Mouse (Mus musculus) brown adipose tissue, adult 24 weeks (tissue): ENCODE data around the gene Pyurf. TPM values are rescaled to one million over a fixed set of nuclear protein-coding genes. Genes with fewer than 3 reads are reported as not detected.

Source experiments
- polyA plus RNA-seq: library from polyadenylated mRNA; stranded (reverse); fragments of >200 nt; gene quantifications from 2 replicates; pipeline ENCODE4 v1.2.4, GENCODE M21; 2012; ENCODE audit not compliant: missing spikeins, insufficient read depth, insufficient read length

Gene Pyurf
- polyA plus RNA-seq, 1 experiment: 70.3 TPM

Other genes starting within 250 kb of the Pyurf start
- 9.2 and 17.2 TPM in 2 replicates for gene Ppm1k, start 156.6 kb downstream of the Pyurf start, polyA plus RNA-seq
- gene Herc6, start 111.1 kb downstream of the Pyurf start, polyA plus RNA-seq: 2.5 and 3.1 TPM in 2 replicates
- gene Lancl2, start 10.5 kb upstream of the Pyurf start, polyA plus RNA-seq: 13.5 and 13.6 TPM in 2 replicates
- 3.6 and 5.4 TPM in 2 replicates for gene Vopp1, start 133.1 kb upstream of the Pyurf start, polyA plus RNA-seq
- gene Vmn1r21, start 158.3 kb upstream of the Pyurf start, polyA plus RNA-seq: not detected in 2 replicates
- gene Vmn1r22, start 215.9 kb upstream of the Pyurf start, polyA plus RNA-seq: not detected in 2 replicates
- gene Vmn1r23, start 234.8 kb upstream of the Pyurf start, polyA plus RNA-seq: not detected in 2 replicates